Mouse (Mus musculus) embryonic fibroblast, embryonic 13.5 days (primary cell): ENCODE results near the gene Dgke.

ENCODE experiments used
- CTCF ChIP-seq: IDR thresholded peaks from 2 replicates; pipeline ENCODE4 v1.5.1; 2011; ENCODE audit warnings: mild to moderate bottlenecking, control low read depth, low read length, moderate library complexity, borderline replicate concordance; ENCODE audit not compliant: insufficient read depth
- POLR2A ChIP-seq: IDR thresholded peaks from 2 replicates; pipeline ENCODE4 v1.6.1; 2011; ENCODE audit warnings: low read depth, mild to moderate bottlenecking, control low read depth, low read length, moderate library complexity

- TF ChIP-seq CTCF (no peak), POLR2A (no peak)
Measured at GRCm38 (mm10) chr11:89046021-89046420, 20.6 kb downstream of the Dgke start.
